Mouse (Mus musculus) naive thymus-derived CD4-positive, alpha-beta T cell, adult 2 months (primary cell): ENCODE data around the gene Lipc.

Source experiments
- DNase-seq: peaks from one replicate; pipeline ENCODE4 v3.0.0-alpha.2; 2011; ENCODE audit warnings: low read depth

Lipc gene

DNA sequence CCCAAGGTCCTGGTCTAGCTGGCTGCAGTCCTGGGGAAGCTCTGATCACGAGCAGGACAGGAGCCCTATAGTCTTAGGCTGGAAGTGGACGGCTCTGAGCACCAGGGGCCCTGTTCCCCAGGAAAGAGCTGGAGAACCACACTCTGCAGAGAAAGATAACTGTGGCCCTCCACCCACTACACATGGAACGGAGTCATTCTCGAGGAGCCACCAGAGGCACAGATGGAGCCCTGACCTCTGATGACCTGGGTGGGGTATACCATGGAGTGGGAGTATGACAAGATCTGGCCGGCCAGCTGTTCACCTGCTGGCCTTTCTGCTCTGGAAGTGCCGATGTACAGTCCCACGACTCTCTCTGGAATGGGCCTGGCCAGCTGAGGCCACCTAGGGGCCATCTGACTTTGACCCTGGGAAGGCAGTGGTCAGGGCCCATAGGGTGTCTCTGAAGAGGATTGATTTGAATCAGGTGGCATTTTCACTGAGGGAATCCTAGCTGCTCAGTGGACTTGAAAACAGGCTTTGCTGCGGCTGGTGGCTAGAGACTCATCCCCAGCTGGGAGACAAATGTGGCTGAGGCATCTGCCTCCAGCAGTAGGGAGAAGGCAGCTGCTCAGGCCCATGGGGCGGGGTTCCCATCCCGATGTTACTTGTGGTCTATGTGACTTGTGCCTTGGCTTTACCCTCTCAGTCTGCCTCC is 37.2 kb downstream of the Lipc start:
- no peak for DNase-seq

DNA sequence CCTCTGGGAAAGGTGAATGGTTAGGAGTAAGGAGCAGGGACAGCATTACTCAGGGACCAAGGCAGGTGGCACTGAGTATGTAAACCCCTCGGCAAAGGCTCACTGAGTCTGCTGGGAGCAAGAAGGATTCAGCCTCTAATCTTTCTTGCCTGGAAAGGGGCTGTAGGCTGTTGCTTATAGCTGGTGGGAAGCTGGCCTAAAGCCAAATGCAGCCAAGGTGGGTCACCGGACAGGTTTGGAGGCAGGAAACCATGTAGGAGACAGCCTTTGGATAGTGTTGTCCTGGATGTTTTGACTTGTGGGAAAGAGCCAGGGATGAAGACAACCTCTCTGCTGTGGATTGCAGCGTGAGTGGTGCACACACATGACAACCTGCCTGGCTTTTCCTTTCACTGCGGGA is 40.9 kb downstream of the Lipc start:
- no peak for DNase-seq

- DNase-seq, result no peak
Observed at GRCm38 (mm10) chr9:70910351-70910750, 41.7 kb downstream of the Lipc start.

GRCm38 (mm10) chr9:70902821-70903730 is 49.0 kb downstream of the Lipc start:
- DNase-seq, result no peak

- DNase-seq, result peak; percentile 14
Observed at GRCm38 (mm10) chr9:70894201-70894600, 57.8 kb downstream of the Lipc start.

GRCm38 (mm10) chr9:70893526-70893925 is 58.5 kb downstream of the Lipc start:
- no peak for DNase-seq

- DNase-seq, result no peak
Observed at GRCm38 (mm10) chr9:70892627-70893026, 59.4 kb downstream of the Lipc start.

DNA sequence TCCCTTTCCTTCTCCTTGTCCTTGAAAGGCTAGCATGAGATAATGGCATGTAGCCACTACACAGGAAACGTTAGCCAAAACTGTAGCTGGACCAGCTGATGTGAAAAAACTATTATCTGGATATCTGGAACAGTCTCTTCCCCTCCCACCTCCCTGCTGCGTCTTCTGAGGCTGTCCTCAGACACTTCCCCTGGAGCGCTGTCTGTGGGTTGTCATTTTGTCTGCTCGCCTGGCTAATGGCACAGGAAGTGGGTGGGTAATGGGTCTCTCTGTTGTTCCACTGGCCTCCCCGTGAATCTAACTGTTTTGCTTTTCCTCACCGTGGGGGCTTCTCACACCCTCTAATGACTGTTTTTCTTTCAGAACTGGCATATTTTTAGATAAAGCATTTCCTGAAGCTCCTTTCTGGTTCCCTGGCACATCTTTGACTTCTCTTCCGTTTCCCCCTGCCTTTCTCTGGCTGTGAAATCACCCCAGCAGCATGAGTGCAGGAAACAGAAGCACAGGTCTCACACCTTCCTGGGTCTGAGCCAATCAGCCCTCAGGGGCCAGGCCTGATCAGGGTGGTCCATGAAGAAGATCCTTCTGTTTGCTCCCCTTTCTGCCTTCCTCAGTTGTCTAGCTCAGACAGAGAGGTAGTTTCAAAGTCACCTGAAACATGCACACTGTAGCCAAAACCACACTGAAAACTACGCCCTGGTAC is 60.4 kb downstream of the Lipc start:
- DNase-seq, result peak; percentile 40

DNA sequence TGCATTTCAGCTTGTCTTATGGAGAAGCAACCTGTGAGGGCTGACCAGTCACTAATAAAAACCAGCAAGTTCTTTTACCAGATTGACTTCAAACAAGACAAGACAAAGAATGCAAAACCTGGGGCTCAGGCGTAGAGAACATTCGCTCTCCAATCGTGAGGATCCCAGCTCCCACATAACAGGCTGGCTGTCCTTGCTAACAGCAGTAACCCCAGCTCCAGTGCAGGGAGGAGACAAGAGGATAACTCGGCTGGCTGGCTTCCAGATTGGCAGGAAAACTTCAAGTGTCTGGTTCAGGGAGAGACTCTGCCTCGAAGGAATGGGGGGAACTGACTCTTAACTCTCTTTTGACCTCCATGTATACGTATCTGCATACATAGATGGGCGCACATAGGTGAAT is 61.3 kb downstream of the Lipc start:
- DNase-seq, result no peak

GRCm38 (mm10) chr9:70888969-70889368 is 63.1 kb downstream of the Lipc start:
- DNase-seq, result no peak

- no peak for DNase-seq
Observed at GRCm38 (mm10) chr9:70888556-70888955, 63.5 kb downstream of the Lipc start.

- DNase-seq, result no peak
Observed at GRCm38 (mm10) chr9:70881982-70882381, 70.0 kb downstream of the Lipc start.

DNA sequence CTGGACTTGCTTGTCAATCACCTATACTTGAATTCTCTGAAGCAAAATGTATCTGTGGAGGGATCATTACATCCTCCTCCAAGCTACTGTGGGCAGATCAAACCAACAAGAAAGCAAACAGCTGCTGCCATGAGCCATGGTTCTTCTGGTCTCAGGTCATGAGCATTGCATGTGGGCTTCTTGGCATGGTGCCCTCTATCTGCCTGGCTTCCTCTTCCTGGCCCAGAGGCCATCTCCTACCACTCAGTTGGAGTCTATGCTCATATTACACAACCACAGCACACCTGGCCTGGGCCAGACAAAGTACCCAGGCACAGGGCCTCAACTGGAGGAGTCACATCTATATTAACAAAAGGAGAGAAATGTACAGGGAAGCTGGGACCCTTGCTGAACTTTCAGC is 73.2 kb downstream of the Lipc start:
- DNase-seq, result no peak

- DNase-seq, result no peak
Observed at GRCm38 (mm10) chr9:70878157-70878556, 73.9 kb downstream of the Lipc start.

DNA sequence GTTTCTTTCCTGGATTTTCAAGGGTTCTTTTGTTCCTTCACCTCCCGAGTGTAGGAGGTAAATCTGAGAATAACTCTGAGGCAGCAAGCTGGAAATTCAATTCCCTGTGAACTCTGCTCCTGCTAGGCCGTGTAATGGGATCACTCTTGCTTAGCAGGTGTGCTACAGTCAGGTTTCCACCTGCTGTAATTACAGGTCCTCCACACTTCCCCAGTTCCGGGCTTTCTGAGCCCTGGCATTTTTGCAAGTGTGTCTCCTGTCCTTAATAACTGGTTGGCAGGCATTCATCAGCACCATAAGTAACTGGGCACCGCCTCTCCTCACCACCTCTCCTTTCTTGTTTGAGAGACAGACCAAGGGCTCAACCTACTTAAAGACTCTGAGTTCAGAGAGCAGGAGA is 76.5 kb downstream of the Lipc start:
- DNase-seq, result no peak

- DNase-seq, result no peak
Observed at GRCm38 (mm10) chr9:70875059-70875458, 77.0 kb downstream of the Lipc start.

DNA sequence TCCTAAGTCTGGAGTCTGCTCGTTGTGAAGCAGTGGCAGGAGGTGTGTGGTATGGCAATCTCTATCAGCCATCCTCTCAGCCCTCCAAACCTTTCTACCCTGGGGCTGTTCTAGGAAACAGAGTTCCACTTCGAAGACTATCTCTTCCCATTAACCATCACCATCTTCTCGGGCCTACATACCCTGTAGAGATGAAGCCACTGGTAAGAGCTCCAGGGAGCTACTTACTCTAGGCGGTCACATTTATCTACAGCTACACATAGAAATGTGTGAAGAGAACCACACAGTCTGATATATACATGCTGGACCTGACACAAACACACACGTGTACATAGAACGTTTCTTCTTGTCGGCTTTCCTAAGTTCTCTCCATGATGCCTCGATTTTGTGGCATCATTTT is 79.4 kb downstream of the Lipc start:
- DNase-seq, result no peak

- DNase-seq, result no peak
Observed at GRCm38 (mm10) chr9:70870326-70870725, 81.7 kb downstream of the Lipc start.

GRCm38 (mm10) chr9:70869169-70869873 is 82.7 kb downstream of the Lipc start:
- no peak for DNase-seq

DNA sequence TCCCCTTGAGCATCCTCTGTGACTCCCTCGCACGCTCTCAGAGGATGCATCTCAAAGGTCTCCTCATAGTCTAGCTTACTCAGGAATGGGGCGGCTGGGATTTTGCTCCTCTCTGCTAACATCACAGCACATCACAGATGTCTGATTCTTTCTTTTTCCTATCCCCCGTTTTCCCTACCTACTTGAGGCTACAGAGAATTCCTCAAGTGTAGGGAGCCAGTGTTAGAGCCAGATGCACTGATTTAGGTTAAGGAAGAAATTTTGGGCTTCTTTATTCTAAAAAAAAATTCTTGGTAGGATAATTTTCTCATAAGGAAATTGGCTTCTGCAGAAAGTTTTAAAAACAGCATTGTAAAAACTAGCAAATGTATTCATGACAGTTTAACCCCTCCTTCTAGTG is 84.6 kb downstream of the Lipc start:
- no peak for DNase-seq

GRCm38 (mm10) chr9:70864039-70864438 is 88.0 kb downstream of the Lipc start:
- DNase-seq, result no peak

- DNase-seq, result no peak
Observed at GRCm38 (mm10) chr9:70863299-70863698, 88.7 kb downstream of the Lipc start.
